Mouse (Mus musculus) embryonic facial prominence, embryonic 15.5 days (tissue): ENCODE measurements around the gene Cenpl. TPM values are rescaled to one million over a fixed set of nuclear protein-coding genes. Genes with fewer than 3 reads are reported as not detected.

Experiments used
- ATAC-seq: fragments of 200-750 bp; cut with Nextera tagmentation; 2 replicates; pipeline ENCODE4 v1.8.0; 2017; ENCODE audit warnings: low read depth, moderate TSS enrichment; ENCODE audit not compliant: insufficient number of reproducible peaks, low FRiP score, low TSS enrichment
- H3K27ac ChIP-seq: fragments of 300-500 bp; sonication (generic); replicated peaks from 2 replicates; pipeline ENCODE4 v1.5.1; 2015; ENCODE audit warnings: mild to moderate bottlenecking, inconsistent platforms
- H3K27me3 ChIP-seq: fragments of 300-500 bp; sonication (generic); 2 replicates; pipeline ENCODE4 v1.6.1; 2015; ENCODE audit warnings: inconsistent platforms
- H3K36me3 ChIP-seq: fragments of 300-500 bp; sonication (generic); 2 replicates; pipeline ENCODE4 v1.6.1; 2015; ENCODE audit warnings: mild to moderate bottlenecking, inconsistent platforms
- H3K4me1 ChIP-seq: fragments of 300-500 bp; sonication (generic); 2 replicates; pipeline ENCODE4 v1.6.1; 2015; ENCODE audit warnings: inconsistent platforms
- H3K4me2 ChIP-seq: fragments of 300-500 bp; sonication (generic); replicated peaks from 2 replicates; pipeline ENCODE4 v1.6.1; 2015; ENCODE audit warnings: mild to moderate bottlenecking, inconsistent platforms
- H3K4me3 ChIP-seq: fragments of 300-500 bp; sonication (generic); replicated peaks from 2 replicates; pipeline ENCODE4 v1.5.1; 2015; ENCODE audit warnings: mild to moderate bottlenecking, inconsistent platforms
- H3K9ac ChIP-seq: fragments of 300-500 bp; sonication (generic); 2 replicates; pipeline ENCODE4 v1.6.1; 2015; ENCODE audit warnings: inconsistent platforms
- H3K9me3 ChIP-seq: fragments of 300-500 bp; sonication (generic); replicated peaks from 2 replicates; pipeline ENCODE4 v1.6.1; 2016; ENCODE audit warnings: inconsistent platforms
- WGBS: fragments of 180-500 bp; shearing (Covaris S2); methylation state at CpG from one replicate; pipeline ENCODE4 v1.1.7; 2015; 5-methylcytosine and 5-hydroxymethylcytosine counted together
- polyA plus RNA-seq: library from polyadenylated mRNA; unstranded; fragments of >200 nt; fragmentation: Nextera tagmentation; extraction: Ambion mirVana; gene quantifications from 2 replicates; pipeline ENCODE4 v1.2.1, GENCODE M21; 2015

Gene Cenpl
- polyA plus RNA-seq, 1 experiment from 2014 or later: 25.9 TPM

GRCm38 (mm10) chr1:161046972-161047371, 23.5 kb upstream of the Cenpl start:
- 79% methylated on average over 3 of the region's 3 CpGs for WGBS

DNA sequence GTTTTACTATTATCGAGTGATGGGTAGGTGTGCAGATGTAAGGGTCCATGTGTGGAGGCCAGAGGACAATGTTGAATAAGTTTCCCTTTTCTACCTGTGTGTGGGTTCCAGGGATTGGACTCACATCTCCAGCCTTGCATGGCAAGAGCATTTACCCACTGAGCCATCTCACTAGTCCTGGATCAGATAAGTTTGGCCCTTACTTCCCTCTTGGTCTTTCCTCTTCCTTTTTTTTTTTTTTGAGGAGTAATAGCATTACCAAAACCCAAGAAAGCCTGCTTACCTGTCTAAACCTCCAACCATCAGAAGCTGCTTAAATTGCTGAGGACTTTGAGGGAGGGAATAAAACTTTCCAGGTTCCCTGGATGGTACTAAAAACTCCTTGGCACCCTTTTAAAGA, 13.3 kb upstream of the Cenpl start:
- no peaks in the 10 kb centered on the region for H3K4me1 ChIP-seq
- H3K27ac ChIP-seq: no peak overlapping the region
- H3K9me3 ChIP-seq: no peaks in the 10 kb centered on the region
- no peaks in the 10 kb centered on the region for H3K27me3 ChIP-seq
- WGBS: 94% methylated on average over 1 of the region's 1 CpGs
- ATAC-seq: no peak
- H3K4me2 ChIP-seq: no peak overlapping the region
- peaks cover 16% of the 10 kb centered on the region for H3K36me3 ChIP-seq
- H3K9ac ChIP-seq: no peak overlapping the region
- no peak overlapping the region for H3K4me3 ChIP-seq

More at GRCm38 (mm10) chr1:161046972-161047371, 23.5 kb upstream of the Cenpl start:
- Histone ChIP-seq H3K9ac (no peak overlapping the region), H3K9me3 (no peaks in the 10 kb centered on the region), H3K27ac (no peak overlapping the region), H3K4me1 (no peaks in the 10 kb centered on the region), H3K27me3 (no peaks in the 10 kb centered on the region), H3K4me2 (no peak overlapping the region), H3K4me3 (no peak overlapping the region), H3K36me3 (peaks cover 38% of the 10 kb centered on the region)
- no peak for ATAC-seq

DNA sequence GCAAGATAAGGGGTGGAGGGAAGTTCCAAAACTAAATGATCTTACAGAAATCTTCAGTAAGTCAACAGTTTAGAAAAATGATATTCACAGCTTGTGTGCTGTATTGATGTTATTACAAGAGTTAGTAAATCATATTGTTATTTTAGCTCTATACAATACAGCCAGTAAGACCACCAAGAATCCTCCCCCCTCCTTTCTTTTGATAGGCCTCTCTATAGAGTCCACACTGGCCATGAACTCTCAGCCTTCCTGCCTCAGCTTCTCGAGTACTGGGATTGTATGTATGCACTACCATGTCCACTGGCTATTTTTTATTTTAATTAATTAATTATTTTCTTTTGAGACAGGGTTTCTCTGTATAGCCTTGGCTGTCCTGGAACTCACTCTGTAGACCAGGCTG, 7.2 kb upstream of the Cenpl start:
- no peak overlapping the region for H3K9ac ChIP-seq
- no peaks in the 10 kb centered on the region for H3K27me3 ChIP-seq
- no peaks in the 10 kb centered on the region for H3K4me1 ChIP-seq
- H3K36me3 ChIP-seq: peaks cover 9% of the 10 kb centered on the region; the same call in 1 of the 2 replicates
- 64% methylated on average over 1 of the region's 1 CpGs for WGBS
- ATAC-seq: no peak
- H3K4me2 ChIP-seq: no peak overlapping the region
- no peak overlapping the region for H3K27ac ChIP-seq
- no peaks in the 10 kb centered on the region for H3K9me3 ChIP-seq
- H3K4me3 ChIP-seq: no peak overlapping the region

DNA sequence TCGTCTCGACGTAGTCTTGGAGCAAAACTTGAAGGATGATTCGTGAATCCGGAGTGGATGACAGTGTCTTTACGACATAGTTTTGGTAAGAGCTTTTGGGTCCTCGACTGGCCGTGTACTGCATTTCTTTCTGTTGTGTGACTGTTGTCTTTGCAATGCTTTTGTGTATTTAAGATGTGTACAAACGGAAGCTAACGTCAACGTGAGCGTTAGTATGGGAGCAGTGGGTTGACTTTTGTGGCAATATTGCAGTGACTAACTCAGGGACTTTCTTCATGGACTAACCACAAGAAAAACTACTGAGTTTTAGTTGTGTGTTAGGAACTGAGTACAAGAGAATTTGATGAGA, 733 bp downstream of the Cenpl start:
- 0 out of 2 replicates have a peak, but pooled peaks cover 3% of the 10 kb centered on the region for H3K36me3 ChIP-seq
- peaks cover 32% of the 10 kb centered on the region for H3K4me1 ChIP-seq
- ATAC-seq: no peak
- WGBS: under 1% methylated on average over 12 of the region's 12 CpGs
- H3K4me2 ChIP-seq: peak overlapping the region; percentile 62
- H3K9me3 ChIP-seq: no peaks in the 10 kb centered on the region
- H3K27me3 ChIP-seq: no peaks in the 10 kb centered on the region
- H3K27ac ChIP-seq: peak overlapping the region; percentile 74; the same call in 1 of the 2 replicates
- peak overlapping the region; percentile 54 for H3K9ac ChIP-seq
- H3K4me3 ChIP-seq: peak overlapping the region; percentile 63

DNA sequence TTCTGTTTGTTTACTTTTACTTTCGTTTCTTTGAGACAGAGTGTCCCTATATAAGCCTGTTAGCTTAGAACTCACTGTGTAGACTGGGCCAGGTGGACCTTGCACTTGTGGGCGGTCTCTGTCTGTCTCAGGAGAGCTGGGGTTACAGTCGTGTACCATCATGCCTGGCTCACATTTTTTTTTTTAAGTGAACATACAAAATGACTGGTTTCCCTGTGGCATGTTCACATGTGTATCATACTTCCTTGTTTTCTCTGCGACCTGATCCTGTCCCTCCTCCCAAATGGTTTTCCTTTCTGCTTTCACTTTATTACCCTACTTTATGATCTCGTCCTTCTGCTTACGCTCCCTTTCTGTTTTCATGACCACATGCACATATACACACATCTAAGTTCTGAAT, 5.7 kb downstream of the Cenpl start:
- Histone ChIP-seq H3K36me3 (peaks cover 10% of the 10 kb centered on the region; the same call in 1 of the 2 replicates), H3K4me3 (no peak overlapping the region), H3K9me3 (no peaks in the 10 kb centered on the region), H3K27ac (no peak overlapping the region), H3K9ac (no peak overlapping the region), H3K27me3 (no peaks in the 10 kb centered on the region), H3K4me1 (peaks cover 28% of the 10 kb centered on the region), H3K4me2 (no peak overlapping the region)
- ATAC-seq: no peak
- 83% methylated on average over 6 of the region's 6 CpGs for WGBS

- 87% methylated on average over 3 of the region's 3 CpGs for WGBS
- H3K27ac ChIP-seq: no peak overlapping the region
- H3K9me3 ChIP-seq: no peaks in the 10 kb centered on the region
Measured at GRCm38 (mm10) chr1:161077243-161077642, 6.7 kb downstream of the Cenpl start.

DNA sequence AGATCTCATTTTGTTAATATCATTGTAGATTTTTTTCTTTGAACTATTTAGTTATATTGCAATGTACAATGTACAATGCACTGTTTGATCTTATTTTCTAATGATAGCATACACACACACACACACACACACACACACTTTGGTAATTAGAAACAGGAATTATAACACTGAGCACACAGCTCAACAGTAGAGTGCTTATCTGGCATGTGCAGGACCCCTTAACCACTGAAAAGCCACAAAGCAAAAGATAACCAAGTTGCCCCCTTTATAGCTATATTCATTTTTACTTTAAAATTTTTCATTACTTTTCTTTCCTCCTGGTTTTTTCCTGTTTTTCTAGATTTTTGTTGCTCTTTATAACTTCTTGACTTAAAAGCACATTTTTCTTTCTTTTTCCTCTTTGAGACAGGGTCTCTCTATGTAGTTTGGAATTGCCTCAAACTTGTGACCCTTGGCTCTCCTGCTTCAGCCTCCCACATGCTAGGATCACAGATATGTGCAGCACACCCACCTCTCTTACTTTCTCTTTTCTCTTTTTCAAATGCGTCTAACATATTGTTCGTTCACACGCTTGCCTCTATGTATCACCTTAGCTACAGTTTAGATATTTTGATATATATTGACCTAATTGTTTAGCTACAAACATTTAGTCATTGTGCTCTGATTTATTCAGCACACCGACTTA, 29.4 kb downstream of the Cenpl start:
- no peaks in the 10 kb centered on the region for H3K27me3 ChIP-seq
- WGBS: 96% methylated on average over 4 of the region's 4 CpGs
- peaks cover 37% of the 10 kb centered on the region for H3K36me3 ChIP-seq
- H3K4me2 ChIP-seq: no peak overlapping the region
- no peaks in the 10 kb centered on the region for H3K4me1 ChIP-seq
- H3K9ac ChIP-seq: no peak overlapping the region
- H3K9me3 ChIP-seq: no peaks in the 10 kb centered on the region
- no peak overlapping the region for H3K27ac ChIP-seq
- ATAC-seq: no peak
- no peak overlapping the region for H3K4me3 ChIP-seq

More at GRCm38 (mm10) chr1:161077243-161077642, 6.7 kb downstream of the Cenpl start:
- H3K4me2 ChIP-seq: no peak overlapping the region
- H3K27me3 ChIP-seq: no peaks in the 10 kb centered on the region
- H3K4me1 ChIP-seq: peaks cover 18% of the 10 kb centered on the region
- no peak for ATAC-seq
- H3K4me3 ChIP-seq: no peak overlapping the region
- peaks cover 14% of the 10 kb centered on the region; the same call in 1 of the 2 replicates for H3K36me3 ChIP-seq
- no peak overlapping the region for H3K9ac ChIP-seq

DNA sequence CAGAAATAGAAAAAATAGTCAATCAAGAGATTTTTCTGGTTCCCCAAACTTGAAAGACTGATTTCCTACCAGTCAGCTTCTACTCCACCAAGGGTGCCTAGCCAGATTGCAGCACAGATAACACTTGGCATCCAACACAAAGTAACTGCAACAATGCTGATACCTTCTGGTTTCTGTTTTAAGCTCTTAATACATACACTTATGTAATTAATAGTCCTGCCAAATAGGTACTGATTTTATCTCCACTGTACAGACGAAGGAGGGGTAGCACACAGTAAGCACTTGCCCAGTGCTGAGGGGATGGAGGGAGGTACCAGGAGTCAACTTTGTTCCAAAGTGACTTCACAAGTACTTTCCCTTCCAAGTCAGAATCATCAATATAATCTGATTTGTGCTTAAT, 33.3 kb downstream of the Cenpl start:
- Histone ChIP-seq H3K36me3 (peaks cover 27% of the 10 kb centered on the region), H3K9me3 (no peaks in the 10 kb centered on the region), H3K4me3 (no peak overlapping the region), H3K27ac (no peak overlapping the region), H3K4me1 (no peaks in the 10 kb centered on the region), H3K4me2 (no peak overlapping the region), H3K9ac (no peak overlapping the region), H3K27me3 (no peaks in the 10 kb centered on the region)
- no peak for ATAC-seq
- 68% methylated on average over 1 of the region's 1 CpGs for WGBS

GRCm38 (mm10) chr1:161109216-161109615, 38.7 kb downstream of the Cenpl start:
- no peak overlapping the region for H3K4me2 ChIP-seq
- H3K27me3 ChIP-seq: no peaks in the 10 kb centered on the region
- H3K4me3 ChIP-seq: no peak overlapping the region
- H3K36me3 ChIP-seq: peaks cover 20% of the 10 kb centered on the region
- H3K9me3 ChIP-seq: no peaks in the 10 kb centered on the region
- H3K27ac ChIP-seq: no peak overlapping the region
- H3K9ac ChIP-seq: no peak overlapping the region
- 90% methylated on average over 8 of the region's 8 CpGs for WGBS
- no peaks in the 10 kb centered on the region for H3K4me1 ChIP-seq
- ATAC-seq: no peak

DNA sequence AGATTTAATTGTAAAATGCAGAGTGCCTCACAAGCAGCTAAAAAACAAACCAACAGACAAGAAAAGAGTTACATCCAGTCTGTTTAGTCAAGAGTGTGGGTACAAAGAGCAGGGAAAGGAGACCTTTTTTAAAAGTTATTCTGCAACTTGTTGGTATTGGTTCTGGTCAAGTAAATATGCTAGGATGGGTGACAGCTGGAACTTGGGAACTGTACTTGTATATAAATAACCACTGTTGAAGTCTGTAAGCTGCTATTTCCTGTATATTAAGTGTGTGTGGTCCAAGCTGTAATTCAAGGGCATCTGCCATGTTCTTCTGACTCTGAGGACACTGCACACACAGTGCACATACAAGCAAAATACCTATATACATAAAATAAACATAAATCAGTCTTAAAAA, 44.1 kb downstream of the Cenpl start:
- H3K4me1 ChIP-seq: no peaks in the 10 kb centered on the region
- H3K4me2 ChIP-seq: no peak overlapping the region
- 0 out of 2 replicates have a peak, but pooled peaks cover under 1% of the 10 kb centered on the region for H3K36me3 ChIP-seq
- H3K27ac ChIP-seq: no peak overlapping the region
- H3K9ac ChIP-seq: no peak overlapping the region
- H3K9me3 ChIP-seq: no peaks in the 10 kb centered on the region
- no peak for ATAC-seq
- no peak overlapping the region for H3K4me3 ChIP-seq
- H3K27me3 ChIP-seq: no peaks in the 10 kb centered on the region

GRCm38 (mm10) chr1:161122661-161123418, 52.3 kb downstream of the Cenpl start:
- ATAC-seq: no peak
- no peak overlapping the region for H3K4me2 ChIP-seq
- H3K4me3 ChIP-seq: no peak overlapping the region
- H3K9ac ChIP-seq: no peak overlapping the region
- no peaks in the 10 kb centered on the region for H3K9me3 ChIP-seq
- H3K4me1 ChIP-seq: no peaks in the 10 kb centered on the region
- no peak overlapping the region for H3K27ac ChIP-seq
- peaks cover 5% of the 10 kb centered on the region; the same call in 1 of the 2 replicates for H3K36me3 ChIP-seq
- WGBS: 90% methylated on average over 10 of the region's 10 CpGs
- no peaks in the 10 kb centered on the region for H3K27me3 ChIP-seq
